Mouse (Mus musculus) lung, postnatal 0 days (tissue): ENCODE data around the gene Qrich2.

Experiments
- CTCF ChIP-seq: IDR thresholded peaks from 2 replicates; pipeline ENCODE4 v1.5.1; 2016; ENCODE audit warnings: antibody characterized with exemption, mild to moderate bottlenecking
- EP300 ChIP-seq: IDR thresholded peaks from 2 replicates; pipeline ENCODE4 v1.6.1; 2016; ENCODE audit warnings: antibody characterized with exemption, mild to moderate bottlenecking, control low read depth

GRCm38 (mm10) chr11:116416196-116416943, 49.7 kb downstream of the Qrich2 start:
- TF ChIP-seq CTCF = no peak
- no peak for TF ChIP-seq EP300
